Mouse (Mus musculus) layer of hippocampus, postnatal 10 days (tissue): ENCODE results near the gene Hsd3b7. TPM values are rescaled to one million over a fixed set of nuclear protein-coding genes. Genes with fewer than 3 reads are reported as not detected.
"Not testable (repeated sequence)": the region's sequence is repeated elsewhere in the genome, so short reads cannot be mapped to it uniquely, and the experiment has no call there.

Source experiments
- DNase-seq, 2 experiments: peaks; one replicate each; pipeline ENCODE4 v3.0.0; 2021; ENCODE audit warnings: low spot score in 2 of 2
- total RNA-seq, 2 experiments: library from RNA; stranded (reverse); gene quantifications; 2 replicates each; pipeline ENCODE4 v1.2.3; 2021

Gene Hsd3b7
- total RNA-seq, 2 experiments from 2014 or later, result 4.8 to 5.1 TPM

DNA sequence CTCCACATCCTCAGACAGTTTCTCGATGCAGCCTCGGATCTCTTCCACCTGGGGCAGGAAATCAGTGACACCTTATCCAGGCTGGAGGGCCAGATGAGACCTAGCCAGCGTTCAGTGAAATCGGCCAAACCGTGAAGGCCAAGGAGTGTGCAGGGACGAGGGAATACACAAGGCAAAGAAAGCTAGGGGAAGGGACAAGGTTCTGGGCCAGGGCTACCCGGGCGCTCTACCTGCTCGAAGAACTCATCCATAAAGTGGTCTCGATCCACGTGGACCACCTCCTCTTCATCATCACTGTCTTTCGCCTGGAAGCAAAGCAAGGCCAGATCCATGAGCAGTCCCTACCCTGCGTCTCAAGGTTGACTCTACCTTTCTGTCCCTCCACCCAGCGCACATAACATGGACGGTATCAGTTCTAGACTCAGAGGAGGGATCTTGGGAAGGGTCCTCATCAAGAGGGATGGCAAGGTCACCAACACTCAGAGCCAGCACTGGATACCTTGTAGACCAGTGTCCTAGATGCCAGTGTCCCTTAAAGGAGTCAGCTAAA, 14.8 kb downstream of the Hsd3b7 start:
- DNase-seq, result no peak

- no peak for DNase-seq
Measured at GRCm38 (mm10) chr7:127815954-127816821, 15.8 kb downstream of the Hsd3b7 start.

DNA sequence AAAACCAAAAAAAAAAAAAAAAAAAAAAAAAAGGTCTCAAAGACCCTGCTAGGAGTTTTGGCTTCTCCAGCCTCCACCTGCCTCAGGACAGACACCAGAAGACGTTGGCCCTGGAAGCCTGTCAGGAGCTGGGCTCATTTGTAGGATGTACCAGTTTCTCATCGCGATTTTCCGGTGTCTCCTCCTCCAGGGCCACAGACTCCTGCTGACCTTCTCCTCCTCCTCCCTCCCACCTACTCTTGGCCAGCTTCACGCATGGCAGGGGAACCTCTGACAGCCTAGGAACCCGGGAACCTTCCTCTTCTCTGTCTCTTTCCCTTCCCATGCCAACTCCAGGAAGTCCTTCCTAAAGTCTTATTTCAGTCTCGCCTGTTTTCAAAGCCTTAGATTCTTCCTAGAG, 16.6 kb downstream of the Hsd3b7 start:
- no peak for DNase-seq

DNA sequence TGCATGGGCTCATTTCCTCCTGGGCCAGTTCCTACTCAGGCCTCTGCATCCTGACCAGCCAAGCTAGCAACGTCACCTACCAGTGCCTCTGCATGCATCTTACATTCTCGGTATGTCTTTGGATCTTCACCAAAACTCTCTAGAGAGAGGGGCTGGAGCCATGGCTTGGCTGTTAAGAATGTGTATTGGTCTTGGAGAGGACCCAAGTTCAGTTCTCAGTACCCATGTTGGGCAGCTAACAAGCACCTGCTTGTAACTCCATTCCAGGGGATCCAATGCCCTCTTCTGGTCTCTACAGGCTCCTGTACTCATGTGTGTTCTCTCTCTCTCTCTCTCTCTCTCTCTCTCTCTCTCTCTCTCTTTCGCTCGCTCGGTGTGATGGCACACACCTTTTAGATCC, 17.4 kb downstream of the Hsd3b7 start:
- no peak for DNase-seq

- no peak for DNase-seq
Measured at GRCm38 (mm10) chr7:127820836-127821509, 20.6 kb downstream of the Hsd3b7 start.

GRCm38 (mm10) chr7:127822494-127822893, 22.1 kb downstream of the Hsd3b7 start:
- no peak for DNase-seq

GRCm38 (mm10) chr7:127823236-127824171, 23.1 kb downstream of the Hsd3b7 start:
- DNase-seq, result no peak

DNA sequence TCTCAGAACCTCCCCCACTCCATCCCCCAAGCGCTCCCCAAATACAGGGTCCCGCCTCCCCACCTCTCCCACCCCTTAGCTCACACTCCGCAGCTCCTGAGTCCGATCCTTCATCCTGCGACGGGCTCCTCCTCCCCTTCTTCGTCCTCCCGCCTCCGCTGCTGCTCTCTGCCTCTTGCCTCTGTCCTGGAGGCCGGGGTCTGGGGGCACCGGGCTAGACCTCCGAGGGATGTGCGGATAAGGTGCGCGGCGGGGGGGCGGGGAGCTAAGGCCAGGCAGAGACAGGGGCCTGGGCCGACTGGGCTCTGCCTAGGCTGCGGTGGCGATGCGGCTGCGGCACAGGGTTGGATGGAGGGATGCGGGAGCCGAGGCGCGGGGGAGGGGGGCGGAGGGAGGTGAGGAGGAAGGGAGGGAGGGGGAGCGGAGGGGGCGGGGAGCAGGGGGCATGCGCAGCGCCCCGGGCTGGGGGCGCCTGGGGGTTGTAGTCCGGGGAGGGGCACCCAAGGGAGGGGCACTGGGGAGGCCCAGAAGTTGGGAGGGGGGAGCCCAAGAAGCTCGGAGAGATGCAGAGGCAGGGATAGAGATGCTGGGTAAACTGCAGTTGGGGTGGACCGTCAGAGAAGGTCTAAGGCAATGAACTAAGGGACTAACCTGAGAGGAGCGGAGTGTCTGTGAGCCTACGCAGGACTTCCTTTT, 23.9 kb downstream of the Hsd3b7 start, which contains the start of the genes Stx4a and Stx1b:
Stx4a (plus strand) TSS at position 119 of the 696 bp plus-strand sequence.
Stx1b (minus strand) TSS at position 374 of the 696 bp plus-strand sequence.
- DNase-seq, result peak; percentile 72 to 79

GRCm38 (mm10) chr7:127835550-127835949, 35.1 kb downstream of the Hsd3b7 start:
- no peak for DNase-seq

DNA sequence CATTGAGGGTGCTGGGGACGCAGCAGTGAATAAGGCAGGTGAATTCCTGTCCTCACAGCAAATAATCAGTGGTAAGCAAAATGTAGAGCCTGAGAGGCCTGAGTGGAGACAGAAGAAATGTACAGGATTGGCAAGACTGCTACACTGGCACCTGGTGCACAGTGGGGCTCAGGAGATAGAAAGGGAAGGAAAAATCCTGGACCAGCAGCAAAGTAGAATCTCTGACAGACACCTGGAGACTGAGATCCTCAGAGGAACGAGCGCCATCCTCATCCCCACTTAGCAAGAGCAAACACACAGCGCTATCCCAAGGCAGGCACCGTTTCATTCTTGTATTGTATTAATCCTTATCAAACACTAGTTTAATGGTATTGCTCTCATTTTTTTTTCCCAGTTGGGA, 37.1 kb downstream of the Hsd3b7 start:
- no peak for DNase-seq

DNA sequence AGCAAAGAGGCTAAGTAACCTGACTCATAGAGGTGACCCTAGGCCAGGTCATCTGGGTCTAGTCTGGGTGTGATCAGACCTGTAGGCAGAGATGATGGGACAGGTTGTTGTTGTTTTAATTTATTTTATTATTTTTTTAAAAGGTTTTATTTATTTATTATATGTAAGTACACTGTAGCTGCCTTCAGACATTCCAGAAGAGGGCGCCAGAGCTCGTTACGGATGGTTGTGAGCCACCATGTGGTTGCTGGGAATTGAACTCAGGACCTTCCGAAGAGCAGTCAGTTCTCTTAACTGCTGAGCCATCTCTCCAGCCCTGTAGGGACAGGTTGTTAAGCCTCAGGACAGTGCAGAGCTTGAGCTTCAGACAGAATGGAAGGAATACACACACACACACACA, 37.5 kb downstream of the Hsd3b7 start:
- DNase-seq, result not testable (repeated sequence)

DNA sequence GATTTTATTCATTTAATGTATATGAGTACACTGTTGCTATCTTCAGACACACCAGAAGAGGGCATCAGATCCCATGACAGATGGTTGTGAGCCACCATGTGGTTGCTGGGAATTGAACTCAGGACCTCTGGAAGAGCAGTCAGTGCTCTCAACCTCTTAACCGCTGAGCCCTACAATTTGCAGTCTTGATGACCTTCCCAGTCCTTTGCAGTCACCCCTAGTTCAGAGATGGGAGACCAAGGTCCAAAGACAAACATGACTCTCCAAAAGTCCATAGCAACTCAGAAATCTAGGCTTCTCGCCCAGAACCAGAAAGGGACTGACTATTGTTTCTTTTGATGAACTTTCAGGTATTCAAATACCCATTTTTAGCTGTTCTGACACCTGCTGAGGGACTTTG, 39.6 kb downstream of the Hsd3b7 start:
- DNase-seq, result not testable (repeated sequence)

GRCm38 (mm10) chr7:127840886-127841285, 40.5 kb downstream of the Hsd3b7 start:
- peak in 1 of 2 experiments; percentile 63 for DNase-seq

- DNase-seq, result peak; percentile 93 to 97
Measured at GRCm38 (mm10) chr7:127841340-127842000, 41.1 kb downstream of the Hsd3b7 start.

DNA sequence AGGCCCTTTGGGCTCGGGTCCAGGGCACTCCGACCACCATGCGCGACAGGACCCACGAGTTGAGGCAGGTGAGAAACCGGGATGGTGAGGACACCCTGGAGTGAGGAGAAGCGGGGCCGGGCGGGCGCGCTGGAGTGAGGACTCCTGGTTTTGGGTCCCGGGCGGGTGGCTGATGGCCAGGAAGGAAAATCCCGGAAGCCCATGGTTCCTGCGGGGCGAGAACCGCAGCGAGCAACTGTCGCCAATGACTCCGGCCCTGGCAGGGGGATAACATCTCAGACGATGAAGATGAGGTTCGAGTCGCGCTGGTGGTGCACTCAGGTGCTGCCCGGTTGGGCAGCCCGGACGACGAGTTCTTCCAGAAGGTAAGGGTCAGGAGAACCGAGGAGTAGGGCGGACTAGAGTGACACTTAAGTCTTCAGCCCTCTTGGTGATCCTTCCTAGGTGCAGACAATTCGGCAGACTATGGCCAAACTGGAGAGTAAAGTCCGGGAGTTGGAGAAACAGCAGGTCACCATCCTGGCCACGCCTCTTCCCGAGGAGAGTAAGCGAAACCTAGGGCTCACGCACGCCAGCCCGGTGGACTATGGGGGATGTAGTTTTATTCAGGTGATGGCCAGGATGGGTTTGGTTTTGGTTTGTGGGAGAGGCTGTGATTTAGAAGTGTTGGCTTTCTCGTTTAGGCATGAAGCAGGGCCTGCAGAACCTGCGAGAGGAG, 41.8 kb downstream of the Hsd3b7 start:
- peak; percentile 72 to 77 for DNase-seq

GRCm38 (mm10) chr7:127849973-127850875, 49.8 kb downstream of the Hsd3b7 start:
- DNase-seq, result no peak

- no peak for DNase-seq
Measured at GRCm38 (mm10) chr7:127850906-127851305, 50.5 kb downstream of the Hsd3b7 start.
